Mouse (Mus musculus): Measurements from ENCODE around the gene Chrm4. TPM values are rescaled to one million over a fixed set of nuclear protein-coding genes. Genes with fewer than 3 reads are reported as not detected.

The Chrm4 gene
- polyA plus RNA-seq, 1 experiment = 0.92 TPM

DNA sequence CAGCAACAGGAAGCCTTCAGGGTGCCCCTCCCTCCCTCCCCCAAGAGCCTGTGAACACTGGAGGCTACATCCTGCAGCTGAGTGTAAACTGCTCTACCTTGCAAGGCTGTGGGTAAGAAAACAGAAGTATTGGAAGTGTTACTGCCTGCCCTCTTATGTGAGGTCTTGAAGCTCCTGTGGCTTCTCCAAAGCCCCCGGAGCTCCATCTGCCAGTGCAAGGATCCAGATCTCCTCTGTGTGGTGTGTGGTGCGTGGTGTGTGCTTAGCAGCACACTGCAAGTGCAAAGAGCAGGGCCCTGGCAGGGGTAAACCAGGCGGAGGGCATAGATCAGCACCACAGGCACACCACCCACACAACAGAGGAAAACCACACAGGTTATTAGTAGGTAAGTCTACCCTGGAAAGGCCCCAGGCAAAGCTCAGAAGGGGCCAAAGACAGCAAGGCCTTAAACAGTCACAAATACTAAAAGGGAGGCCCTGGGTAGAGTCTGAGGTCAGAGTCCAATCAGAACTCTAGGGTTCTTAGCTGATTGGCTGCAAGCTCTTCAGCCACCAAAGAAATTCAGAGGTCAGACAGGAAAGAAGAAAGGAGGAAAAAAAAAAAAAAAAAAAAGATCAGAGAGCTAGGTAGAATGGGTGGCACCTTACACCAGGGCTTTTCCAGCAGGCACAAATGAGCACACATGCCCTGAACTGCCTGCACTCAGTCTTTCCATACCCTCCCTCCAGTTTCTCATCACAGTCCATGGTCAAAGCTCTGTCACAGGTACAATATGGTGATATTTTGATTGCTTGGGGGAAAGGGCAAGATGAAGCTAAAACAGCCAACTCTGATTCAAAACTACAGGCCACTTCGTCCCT, 35.1 kb downstream of the Chrm4 start:
- peaks cover 94% of the 10 kb centered on the region for H3K4me1 ChIP-seq

DNA sequence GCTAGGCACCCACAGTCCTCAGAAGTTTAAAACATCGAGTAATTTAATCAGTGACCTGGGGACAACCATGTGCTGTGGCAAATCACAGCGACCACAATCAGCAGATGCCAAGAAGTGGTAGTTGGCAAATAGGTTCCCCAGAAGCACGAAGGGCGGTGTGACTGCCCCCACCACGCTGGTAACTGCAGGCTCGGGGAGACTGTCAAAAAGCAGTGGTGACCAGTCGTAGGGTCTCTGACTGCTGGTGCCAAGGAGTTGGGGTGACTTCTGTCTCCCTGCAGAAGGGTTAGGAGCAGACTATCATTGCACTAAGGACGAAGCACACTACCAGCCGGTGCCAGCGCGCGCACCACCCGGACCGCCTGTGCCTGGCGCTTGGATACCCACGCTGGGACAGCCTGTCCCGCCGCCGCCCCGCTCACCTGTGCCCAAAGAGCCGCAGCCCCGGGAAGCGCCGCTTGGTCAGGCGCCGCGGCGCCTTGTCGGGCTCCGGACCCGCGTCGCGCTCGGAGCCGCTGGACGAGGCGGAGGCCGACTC, 35.9 kb downstream of the Chrm4 start:
- Histone ChIP-seq H3K27me3 (replicated peaks) (no peaks in the 10 kb centered on the region), H3K36me3 (replicated peaks; ENCODE audit: low read length) (peaks cover 37% of the 10 kb centered on the region), H3K9me3 (no peaks in the 10 kb centered on the region), H3K4me1 (peaks cover 93% of the 10 kb centered on the region), H3K4me3 (replicated peaks) (peak overlapping the region; percentile 92)
- no peak for TF ChIP-seq FLI1 (IDR thresholded peaks at IDR 0.05; ENCODE audit: low read length)
- no peak for TF ChIP-seq GATA1 (IDR thresholded peaks at IDR 0.05; ENCODE audit: borderline replicate concordance, low read length)

More for the DNA sequence above, 35.1 kb downstream of the Chrm4 start:
- Histone ChIP-seq H3K27me3 (replicated peaks) (no peaks in the 10 kb centered on the region), H3K4me3 (replicated peaks) (peak overlapping the region; percentile 92), H3K36me3 (replicated peaks; ENCODE audit: low read length) (peaks cover 43% of the 10 kb centered on the region), H3K9me3 (no peaks in the 10 kb centered on the region)
- TF ChIP-seq FLI1 (IDR thresholded peaks at IDR 0.05; ENCODE audit: low read length) = no peak
- TF ChIP-seq GATA1 (IDR thresholded peaks at IDR 0.05; ENCODE audit: borderline replicate concordance, low read length) = no peak

DNA sequence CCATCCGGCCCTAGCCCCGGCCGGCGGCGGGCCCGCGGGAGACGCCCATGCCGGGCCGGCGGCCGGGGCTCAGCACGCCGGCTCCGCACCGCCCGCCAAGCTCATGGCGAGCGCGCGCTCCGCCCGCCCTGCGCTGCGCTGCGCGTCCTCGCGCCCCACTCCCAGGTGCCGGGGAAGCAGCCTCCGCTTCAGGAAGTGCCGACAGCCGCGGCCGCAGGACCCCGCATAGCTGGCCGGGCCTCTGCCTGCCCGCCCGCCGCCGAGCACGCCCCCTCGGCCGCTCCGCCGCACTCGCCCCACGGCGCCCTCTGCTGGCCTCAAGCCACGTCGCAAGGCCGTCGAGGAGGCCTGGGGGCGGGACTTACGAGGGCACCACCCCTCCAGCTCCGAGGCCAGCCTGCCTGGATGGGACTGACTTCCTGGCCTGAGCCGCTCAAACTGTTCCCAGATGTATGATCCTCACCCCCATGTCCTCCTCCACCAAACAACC, 36.4 kb downstream of the Chrm4 start:
- TF ChIP-seq FLI1 (IDR thresholded peaks at IDR 0.05; ENCODE audit: low read length) (no peak), GATA1 (IDR thresholded peaks at IDR 0.05; ENCODE audit: borderline replicate concordance, low read length) (no peak)
- Histone ChIP-seq H3K4me3 (replicated peaks) (peak overlapping the region; percentile 92), H3K27me3 (replicated peaks) (no peaks in the 10 kb centered on the region), H3K4me1 (peaks cover 93% of the 10 kb centered on the region), H3K9me3 (no peaks in the 10 kb centered on the region), H3K36me3 (replicated peaks; ENCODE audit: low read length) (peaks cover 33% of the 10 kb centered on the region)

DNA sequence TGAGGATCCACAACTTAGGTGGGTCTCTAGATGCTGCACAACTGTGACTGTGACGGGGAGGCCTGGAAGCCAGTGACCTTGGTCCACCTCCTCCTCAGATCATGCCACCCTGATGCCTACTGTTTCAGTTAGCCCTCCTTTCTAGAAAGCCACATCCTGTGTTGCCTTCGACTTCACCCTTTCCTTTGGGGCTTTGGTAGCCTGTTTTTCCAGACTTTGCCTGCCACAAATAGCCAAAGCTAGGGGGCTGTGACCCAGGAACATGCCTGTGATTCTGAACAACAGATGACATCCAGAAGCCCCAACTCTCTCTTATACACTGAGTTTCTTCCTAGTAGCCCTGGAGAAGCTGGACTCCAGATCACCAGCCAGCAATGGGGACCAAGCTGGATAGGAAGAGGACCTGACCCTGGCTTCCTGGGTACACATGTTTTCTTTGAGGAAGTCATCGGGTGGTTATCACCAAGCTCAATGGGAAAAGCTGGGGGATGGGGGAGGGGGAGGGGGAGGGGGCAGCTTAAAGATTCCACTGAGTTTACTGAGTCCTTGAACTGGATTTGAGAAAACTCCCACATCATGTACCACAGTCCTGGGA, 37.7 kb downstream of the Chrm4 start:
- H3K9me3 ChIP-seq = no peaks in the 10 kb centered on the region
- H3K27me3 ChIP-seq (replicated peaks) = peaks cover 3% of the 10 kb centered on the region
- peak overlapping the region; percentile 92 for H3K4me3 ChIP-seq (replicated peaks)

DNA sequence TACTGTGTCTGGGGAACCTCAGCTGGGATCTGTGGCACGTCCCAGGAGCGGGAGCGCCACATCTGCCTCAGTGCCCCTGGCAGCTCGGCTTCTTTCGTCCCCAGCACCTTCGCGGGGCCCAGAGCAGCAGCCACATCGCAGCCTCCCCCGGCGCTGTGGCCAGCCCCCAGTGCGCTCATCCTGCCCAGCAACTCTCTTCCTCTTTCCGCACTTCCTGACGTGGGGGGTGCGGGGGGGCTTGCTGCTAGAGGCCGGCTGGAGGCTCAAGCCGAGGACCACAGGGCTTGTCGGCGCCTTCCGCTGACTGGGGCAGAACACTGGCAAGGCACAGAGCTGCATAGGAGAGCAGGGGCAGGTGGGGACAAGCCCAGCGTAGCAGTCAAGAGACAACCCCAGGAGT, 38.4 kb downstream of the Chrm4 start:
- Histone ChIP-seq H3K27me3 (replicated peaks) (peaks cover 9% of the 10 kb centered on the region), H3K4me3 (replicated peaks) (peak overlapping the region; percentile 92), H3K4me1 (peaks cover 76% of the 10 kb centered on the region)

More for the DNA sequence above, 37.7 kb downstream of the Chrm4 start:
- TF ChIP-seq GATA1 (IDR thresholded peaks at IDR 0.05; ENCODE audit: borderline replicate concordance, low read length) (no peak), FLI1 (IDR thresholded peaks at IDR 0.05; ENCODE audit: low read length) (no peak)
- peaks cover 21% of the 10 kb centered on the region for H3K36me3 ChIP-seq (replicated peaks; ENCODE audit: low read length)
- peaks cover 82% of the 10 kb centered on the region for H3K4me1 ChIP-seq

DNA sequence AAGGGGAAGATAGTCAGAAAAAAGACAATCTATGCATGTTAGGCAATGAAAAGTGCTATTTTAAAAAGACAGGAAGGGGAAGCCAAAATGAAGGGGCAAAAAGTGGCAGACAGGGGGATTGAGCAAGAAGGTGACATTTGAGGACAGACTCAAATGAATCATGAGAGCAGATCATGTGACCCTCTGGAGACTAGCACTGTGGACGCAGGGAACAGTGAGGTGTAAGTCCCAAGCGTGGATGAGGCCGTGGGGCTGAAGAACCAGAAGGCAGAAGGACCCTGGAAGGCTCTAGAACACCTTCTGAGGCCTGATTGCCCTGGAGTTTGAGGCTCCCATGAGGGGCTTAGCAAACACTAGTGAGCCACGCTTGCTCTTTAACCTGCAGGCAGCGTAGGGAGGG, 39.3 kb downstream of the Chrm4 start:
- no peaks in the 10 kb centered on the region for H3K9me3 ChIP-seq
- TF ChIP-seq FLI1 (IDR thresholded peaks at IDR 0.05; ENCODE audit: low read length) (no peak), GATA1 (IDR thresholded peaks at IDR 0.05; ENCODE audit: borderline replicate concordance, low read length) (no peak)
- peak overlapping the region; percentile 19 for H3K4me3 ChIP-seq (replicated peaks)
- peaks cover 5% of the 10 kb centered on the region for H3K36me3 ChIP-seq (replicated peaks; ENCODE audit: low read length)
- H3K4me1 ChIP-seq = peaks cover 76% of the 10 kb centered on the region
- peaks cover 15% of the 10 kb centered on the region for H3K27me3 ChIP-seq (replicated peaks)

More for the DNA sequence above, 38.4 kb downstream of the Chrm4 start:
- Histone ChIP-seq H3K9me3 (no peaks in the 10 kb centered on the region), H3K36me3 (replicated peaks; ENCODE audit: low read length) (peaks cover 13% of the 10 kb centered on the region)
- TF ChIP-seq GATA1 (IDR thresholded peaks at IDR 0.05; ENCODE audit: borderline replicate concordance, low read length) (no peak), FLI1 (IDR thresholded peaks at IDR 0.05; ENCODE audit: low read length) (peak; percentile 13; the same call in 1 of the 2 replicates)

DNA sequence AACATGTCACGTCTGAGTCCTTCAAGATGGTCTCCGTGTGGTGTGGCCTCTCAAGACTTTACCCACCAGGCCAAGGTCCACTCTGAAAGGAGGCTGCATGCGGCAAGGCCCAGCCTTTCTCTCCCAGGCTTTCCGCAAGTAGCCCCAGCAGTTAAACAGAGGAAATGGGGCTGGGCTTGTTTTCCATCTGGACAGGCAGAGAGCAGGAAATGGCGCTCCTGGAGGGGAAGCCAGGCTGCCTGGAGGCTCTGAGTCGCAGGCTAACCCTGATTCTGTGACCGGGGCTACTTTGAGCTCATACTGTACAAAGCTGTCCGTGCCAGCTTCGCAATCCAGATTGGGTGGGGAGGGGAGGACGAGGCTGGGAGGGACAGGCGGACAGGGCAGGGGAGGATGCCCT, 40.9 kb downstream of the Chrm4 start:
- peaks cover 27% of the 10 kb centered on the region for H3K27me3 ChIP-seq (replicated peaks)

DNA sequence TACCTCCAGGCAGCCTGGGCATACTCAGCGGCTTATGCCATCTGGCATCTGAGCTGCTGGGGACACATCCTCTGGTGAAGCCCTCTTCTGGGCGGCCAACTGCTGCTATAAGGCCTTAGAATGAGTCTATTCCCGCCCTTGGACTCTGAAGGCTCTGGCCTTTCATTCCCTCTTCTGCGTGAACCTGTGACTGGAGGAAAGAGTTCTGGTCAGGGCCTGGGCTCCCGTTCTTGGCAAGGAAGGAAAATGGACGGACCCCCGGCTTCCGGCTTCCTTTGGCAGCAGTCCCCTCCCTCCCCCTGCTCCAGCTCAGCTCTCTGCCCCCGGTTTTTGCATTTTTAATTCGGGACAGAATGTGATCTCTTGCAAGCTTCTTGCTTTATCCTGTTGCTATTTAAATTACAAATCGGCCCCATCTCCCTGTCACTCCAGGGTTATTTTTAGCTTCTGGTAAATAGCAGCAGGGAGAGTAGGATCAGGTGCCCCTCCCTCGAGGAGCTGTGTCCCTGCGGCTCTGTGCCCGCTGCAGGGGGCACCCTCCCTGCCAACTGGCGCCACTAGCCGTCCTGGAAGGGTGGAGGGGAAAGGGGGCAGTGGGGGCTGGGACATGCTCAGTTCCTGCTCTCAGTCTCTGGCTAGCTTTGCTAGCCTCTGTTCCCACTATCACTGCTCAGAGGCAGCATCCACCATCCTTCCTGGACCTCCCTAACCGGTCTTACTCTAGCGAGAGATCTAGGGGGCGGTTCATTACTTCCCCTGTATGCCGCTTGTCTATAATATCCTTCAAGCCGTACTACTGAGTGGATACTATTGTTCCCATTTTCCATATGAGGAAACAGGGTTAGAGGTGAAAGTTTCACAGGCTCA, 44.4 kb downstream of the Chrm4 start:
- Histone ChIP-seq H3K27me3 (replicated peaks) (peaks cover 62% of the 10 kb centered on the region), H3K4me3 (replicated peaks) (peak overlapping the region; percentile 81), H3K4me1 (peaks cover 65% of the 10 kb centered on the region), H3K9me3 (no peaks in the 10 kb centered on the region), H3K36me3 (replicated peaks; ENCODE audit: low read length) (no peaks in the 10 kb centered on the region)
- TF ChIP-seq FLI1 (IDR thresholded peaks at IDR 0.05; ENCODE audit: low read length) = no peak
- no peak for TF ChIP-seq GATA1 (IDR thresholded peaks at IDR 0.05; ENCODE audit: borderline replicate concordance, low read length)

More for the DNA sequence above, 40.9 kb downstream of the Chrm4 start:
- TF ChIP-seq GATA1 (IDR thresholded peaks at IDR 0.05; ENCODE audit: borderline replicate concordance, low read length) (no peak), FLI1 (IDR thresholded peaks at IDR 0.05; ENCODE audit: low read length) (no peak)
- Histone ChIP-seq H3K4me3 (replicated peaks) (no peak overlapping the region), H3K36me3 (replicated peaks; ENCODE audit: low read length) (no peaks in the 10 kb centered on the region), H3K9me3 (no peaks in the 10 kb centered on the region), H3K4me1 (peaks cover 73% of the 10 kb centered on the region)

DNA sequence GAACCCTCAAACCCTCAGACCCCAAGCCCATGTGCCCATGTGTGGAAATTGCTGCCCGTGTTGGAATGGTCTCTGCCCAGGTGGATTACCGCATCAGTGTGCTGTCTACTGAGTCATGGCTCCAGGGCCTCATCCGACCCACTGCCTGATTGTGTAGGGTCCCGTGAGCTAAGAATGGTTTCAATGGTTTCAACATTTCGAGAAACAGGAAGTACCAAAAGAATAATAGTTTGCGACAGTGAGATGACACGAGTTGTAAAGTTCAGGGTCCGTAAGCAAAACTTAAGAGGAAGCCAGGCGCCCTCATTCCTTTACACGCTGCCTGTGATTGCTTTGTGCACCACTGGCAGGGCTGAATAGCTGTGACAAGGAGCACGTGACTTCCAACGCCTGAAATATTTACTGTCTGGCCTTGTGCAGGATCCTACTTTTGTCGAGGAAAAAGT, 45.1 kb downstream of the Chrm4 start:
- H3K9me3 ChIP-seq = no peaks in the 10 kb centered on the region
- H3K4me3 ChIP-seq (replicated peaks) = peak overlapping the region; percentile 81
- peaks cover 69% of the 10 kb centered on the region for H3K27me3 ChIP-seq (replicated peaks)
- no peak for TF ChIP-seq GATA1 (IDR thresholded peaks at IDR 0.05; ENCODE audit: borderline replicate concordance, low read length)
- TF ChIP-seq FLI1 (IDR thresholded peaks at IDR 0.05; ENCODE audit: low read length) = no peak
- no peaks in the 10 kb centered on the region for H3K36me3 ChIP-seq (replicated peaks; ENCODE audit: low read length)
- peaks cover 58% of the 10 kb centered on the region for H3K4me1 ChIP-seq
